Comparison of ENCODE assay signal across 8 mouse cellular contexts in genomic region chr4:117834845-117835530, GRCm38 (mm10). TPM values are rescaled to one million over a fixed set of nuclear protein-coding genes. Genes with fewer than 3 reads are reported as not detected.
A peak's percentile ranks its signal among the peaks of the same experiment; 100 is the strongest.
DNase-seq lines count a peak whose midpoint lies in the region; ATAC-seq and TF ChIP-seq lines count a peak whose summit lies in the region.

No protein-coding gene starts in this region.

- H3K27me3 ChIP-seq in intestine, embryonic 15.5 days (replicated peaks): no peaks in the 10 kb centered on the region
- no peaks in the 10 kb centered on the region for H3K27me3 ChIP-seq in limb, embryonic 14.5 days (ENCODE audit: control insufficient read depth, insufficient read depth, low read length)
- no peaks in the 10 kb centered on the region for H3K27me3 ChIP-seq in midbrain, embryonic 14.5 days (ENCODE audit: control insufficient read depth, insufficient read depth, low read length)

- H3K9me3 ChIP-seq in intestine, embryonic 15.5 days: no peaks in the 10 kb centered on the region
- H3K9me3 ChIP-seq in limb, embryonic 14.5 days (ENCODE audit: control insufficient read depth, low read length): no peaks in the 10 kb centered on the region
- H3K9me3 ChIP-seq in midbrain, embryonic 14.5 days (ENCODE audit: control insufficient read depth, low read length): no peaks in the 10 kb centered on the region

- H3K9ac ChIP-seq in intestine, embryonic 15.5 days: peak overlapping the region; percentile 74
- peak overlapping the region; percentile 71 for H3K9ac ChIP-seq in limb, embryonic 14.5 days (ENCODE audit: low read depth, low read length, severe bottlenecking)
- peak overlapping the region; percentile 66 for H3K9ac ChIP-seq in midbrain, embryonic 14.5 days (replicated peaks; ENCODE audit: low read length)

- peak overlapping the region; percentile 66 for H3K4me3 ChIP-seq in intestine, embryonic 15.5 days (replicated peaks)
- H3K4me3 ChIP-seq in limb, embryonic 14.5 days (replicated peaks; ENCODE audit: low read length): peak overlapping the region; percentile 78
- H3K4me3 ChIP-seq in midbrain, embryonic 14.5 days (replicated peaks; ENCODE audit: low read depth, low read length): peak overlapping the region; percentile 55

- no peaks in the 10 kb centered on the region for H3K36me3 ChIP-seq in intestine, embryonic 15.5 days
- H3K36me3 ChIP-seq in limb, embryonic 14.5 days (ENCODE audit: control insufficient read depth, insufficient read depth, low read length): no peaks in the 10 kb centered on the region
- no peaks in the 10 kb centered on the region for H3K36me3 ChIP-seq in midbrain, embryonic 14.5 days (ENCODE audit: control insufficient read depth, insufficient read depth, low read length)

- peak; percentile 50 for ATAC-seq in intestine, embryonic 15.5 days
- peak; percentile 66 for ATAC-seq in limb, embryonic 14.5 days (ENCODE audit: low FRiP score, low read depth)
- peak; percentile 25; the same call in 1 of the 2 replicates for ATAC-seq in midbrain, embryonic 14.5 days (ENCODE audit: low FRiP score, low TSS enrichment)

- 0 out of 2 replicates have a peak, but pooled peaks have one; percentile 50 for TF ChIP-seq POLR2A in limb, embryonic 14.5 days (IDR thresholded peaks at IDR 0.05; ENCODE audit: borderline replicate concordance, extremely low read depth, insufficient read depth, insufficient read length)

- WGBS in intestine, embryonic 15.5 days: under 1% methylated on average over 36 of the region's 36 CpGs
- WGBS in limb, embryonic 14.5 days: 2% methylated on average over 32 of the region's 36 CpGs
- 1% methylated on average over 36 of the region's 36 CpGs for WGBS in midbrain, embryonic 14.5 days

- DNase-seq in 3T3-L1 (ENCODE audit: low read depth, low spot score): peak; percentile 93
- peak; percentile 56 to 69 for DNase-seq in adrenal gland, adult 18-20 months (ENCODE audit: low spot score in 2 of 2)
- peak; percentile 69 for DNase-seq in embryo, embryonic 11.5 days (ENCODE audit: low read depth, low spot score)
- DNase-seq in gastrocnemius, postnatal 25 days: peak; percentile 75
- DNase-seq in limb, embryonic 14.5 days (ENCODE audit: low spot score): peak; percentile 91
- DNase-seq in midbrain, embryonic 14.5 days: peak; percentile 83
- DNase-seq in spleen, postnatal 36 days (ENCODE audit: low spot score in 2 of 2): peak; percentile 58 to 74

- peak overlapping the region; percentile 88 for H3K4me2 ChIP-seq in intestine, embryonic 15.5 days (replicated peaks)
- H3K4me2 ChIP-seq in limb, embryonic 14.5 days (replicated peaks; ENCODE audit: low read depth, low read length, severe bottlenecking): peak overlapping the region; percentile 80
- H3K4me2 ChIP-seq in midbrain, embryonic 14.5 days (ENCODE audit: low read length): peak overlapping the region; percentile 74

- H3K27ac ChIP-seq in intestine, embryonic 15.5 days: peak overlapping the region; percentile 82
- peak overlapping the region; percentile 87 for H3K27ac ChIP-seq in limb, embryonic 14.5 days (replicated peaks; ENCODE audit: low read depth, low read length)
- H3K27ac ChIP-seq in midbrain, embryonic 14.5 days (replicated peaks; ENCODE audit: low read depth, low read length): peak overlapping the region; percentile 86

- peaks cover 32% of the 10 kb centered on the region for H3K4me1 ChIP-seq in intestine, embryonic 15.5 days (replicated peaks)
- peaks cover 13% of the 10 kb centered on the region for H3K4me1 ChIP-seq in limb, embryonic 14.5 days (ENCODE audit: control insufficient read depth, insufficient read depth, low read length)
- peaks cover 8% of the 10 kb centered on the region for H3K4me1 ChIP-seq in midbrain, embryonic 14.5 days (ENCODE audit: control insufficient read depth, insufficient read depth, low read length)

RNA-seq across cellular contexts. Expression of gene Slc6a9, which starts 0.7 kb away (rescaled TPM):
- total RNA-seq in adrenal gland, adult 18-20 months (2021): 10 to 100 TPM in 1 of 2 experiments, 1 to 10 TPM in 1; 6.5 to 11.8 TPM
- total RNA-seq in gastrocnemius, postnatal 25 days (2021): 1 to 10 TPM; 5.0 to 6.8 TPM
- 9.0 and 11.3 TPM in 2 replicates for polyA plus RNA-seq in intestine, embryonic 15.5 days (2015; fragmentation: Nextera tagmentation; extraction: Ambion mirVana)
- polyA plus RNA-seq in limb, embryonic 14.5 days (2012; rRNA removed): 30.1 and 46.7 TPM in 2 replicates
- polyA plus RNA-seq in limb, embryonic 14.5 days (2014; fragmentation: Nextera tagmentation; extraction: Ambion mirVana): 9.7 and 12.2 TPM in 2 replicates
- 18.4 and 26.4 TPM in 2 replicates for polyA plus RNA-seq in midbrain, embryonic 14.5 days (2014; fragmentation: Nextera tagmentation; extraction: Ambion mirVana)

RNA-seq across cellular contexts. Expression of gene Ccdc24, which starts 37.4 kb away (rescaled TPM):
- under 1 TPM; 0.70 to 0.99 TPM for total RNA-seq in adrenal gland, adult 18-20 months (2021)
- total RNA-seq in gastrocnemius, postnatal 25 days (2021): not detected
- 0.48 and 1.0 TPM in 2 replicates for polyA plus RNA-seq in intestine, embryonic 15.5 days (2015; fragmentation: Nextera tagmentation; extraction: Ambion mirVana)
- 15.1 and 19.9 TPM in 2 replicates for polyA plus RNA-seq in limb, embryonic 14.5 days (2012; rRNA removed)
- 1.6 and 1.8 TPM in 2 replicates for polyA plus RNA-seq in limb, embryonic 14.5 days (2014; fragmentation: Nextera tagmentation; extraction: Ambion mirVana)
- polyA plus RNA-seq in midbrain, embryonic 14.5 days (2014; fragmentation: Nextera tagmentation; extraction: Ambion mirVana): 3.0 TPM in 2 replicates

RNA-seq across cellular contexts. Expression of gene B4galt2, which starts 48.3 kb away (rescaled TPM):
- total RNA-seq in adrenal gland, adult 18-20 months (2021): 10 to 100 TPM in 1 of 2 experiments, 1 to 10 TPM in 1; 9.9 to 12.9 TPM
- 1 to 10 TPM; 2.6 to 3.5 TPM for total RNA-seq in gastrocnemius, postnatal 25 days (2021)
- 14.0 and 15.6 TPM in 2 replicates for polyA plus RNA-seq in intestine, embryonic 15.5 days (2015; fragmentation: Nextera tagmentation; extraction: Ambion mirVana)
- polyA plus RNA-seq in limb, embryonic 14.5 days (2012; rRNA removed): 95.4 and 149 TPM in 2 replicates
- polyA plus RNA-seq in limb, embryonic 14.5 days (2014; fragmentation: Nextera tagmentation; extraction: Ambion mirVana): 43.4 and 48.8 TPM in 2 replicates
- polyA plus RNA-seq in midbrain, embryonic 14.5 days (2014; fragmentation: Nextera tagmentation; extraction: Ambion mirVana): 78.1 and 94.2 TPM in 2 replicates

RNA-seq across cellular contexts. Expression of gene Atp6v0b, which starts 52.1 kb away (rescaled TPM):
- 100 to 1,000 TPM; 222 to 245 TPM for total RNA-seq in adrenal gland, adult 18-20 months (2021)
- 10 to 100 TPM; 72.1 to 75.9 TPM for total RNA-seq in gastrocnemius, postnatal 25 days (2021)
- 239 and 288 TPM in 2 replicates for polyA plus RNA-seq in intestine, embryonic 15.5 days (2015; fragmentation: Nextera tagmentation; extraction: Ambion mirVana)
- 262 and 310 TPM in 2 replicates for polyA plus RNA-seq in limb, embryonic 14.5 days (2012; rRNA removed)
- 216 and 224 TPM in 2 replicates for polyA plus RNA-seq in limb, embryonic 14.5 days (2014; fragmentation: Nextera tagmentation; extraction: Ambion mirVana)
- polyA plus RNA-seq in midbrain, embryonic 14.5 days (2014; fragmentation: Nextera tagmentation; extraction: Ambion mirVana): 528 and 640 TPM in 2 replicates

RNA-seq across cellular contexts. Expression of gene Dph2, which starts 56.8 kb away (rescaled TPM):
- 10 to 100 TPM; 11.7 to 13.3 TPM for total RNA-seq in adrenal gland, adult 18-20 months (2021)
- 1 to 10 TPM; 3.3 to 3.4 TPM for total RNA-seq in gastrocnemius, postnatal 25 days (2021)
- 17.1 and 18.3 TPM in 2 replicates for polyA plus RNA-seq in intestine, embryonic 15.5 days (2015; fragmentation: Nextera tagmentation; extraction: Ambion mirVana)
- polyA plus RNA-seq in limb, embryonic 14.5 days (2012; rRNA removed): 18.4 and 23.2 TPM in 2 replicates
- polyA plus RNA-seq in limb, embryonic 14.5 days (2014; fragmentation: Nextera tagmentation; extraction: Ambion mirVana): 17.0 and 18.7 TPM in 2 replicates
- 20.6 and 26.1 TPM in 2 replicates for polyA plus RNA-seq in midbrain, embryonic 14.5 days (2014; fragmentation: Nextera tagmentation; extraction: Ambion mirVana)

Comparison
In these comparisons a context has a peak if more than half of its experiments do, and no peak if none do; other contexts are left out.
1. Peak in every context shown above with its lines: DNase-seq, ATAC-seq, H3K4me3 ChIP-seq and H3K27ac ChIP-seq.